In the genomic region with DNA sequence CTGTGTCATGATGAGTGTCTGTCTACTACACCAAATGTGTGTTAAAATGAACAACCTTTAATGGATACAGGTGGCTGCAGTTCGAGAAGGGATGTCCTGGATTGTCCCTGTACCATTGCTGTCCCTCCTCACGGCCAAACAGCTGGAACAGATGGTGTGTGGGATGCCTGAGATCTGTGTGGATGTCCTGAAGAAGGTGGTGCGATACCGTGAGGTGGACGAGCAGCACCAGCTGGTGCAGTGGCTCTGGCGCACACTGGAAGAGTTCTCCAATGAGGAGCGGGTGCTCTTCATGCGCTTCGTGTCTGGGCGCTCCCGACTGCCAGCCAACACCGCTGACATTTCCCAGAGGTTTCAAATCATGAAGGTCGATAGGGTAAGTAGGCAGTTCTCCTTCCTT, we compare ENCODE assay signal across 12 mouse cellular contexts. TPM values are rescaled to one million over a fixed set of nuclear protein-coding genes. Genes with fewer than 3 reads are reported as not detected.
DNase-seq lines count a peak whose midpoint lies in the region; ATAC-seq and TF ChIP-seq lines count a peak whose summit lies in the region.
"Had no signal": no experiment of that assay in that cellular context is flagged by ENCODE, and none has a peak within 500 bp of the region (broad histone marks: within the 10 kb centered on the region; RNA-seq: fewer than 3 reads in every experiment).

No protein-coding gene starts in this region.

- TF ChIP-seq POLR2A in bone marrow, adult 2 months (IDR thresholded peaks at IDR 0.05; ENCODE audit: borderline replicate concordance, control insufficient read depth, low read depth, low read length) = no peak

- DNase-seq in layer of hippocampus, adult 11-12 months (ENCODE audit: low spot score) = peak; percentile 54
- DNase-seq in layer of hippocampus, postnatal 36 days = no peak
- DNase-seq in kidney, postnatal 10 days = no peak
- DNase-seq: adrenal gland, postnatal 36 days had no signal

- H3K27ac ChIP-seq in bone marrow, adult 2 months (ENCODE audit: control insufficient read depth, insufficient read depth, low read depth, low read length, poor library complexity) = peak overlapping the region; percentile 1
- peak overlapping the region; percentile 13; the same call in 1 of the 2 replicates for H3K27ac ChIP-seq in forebrain, embryonic 16.5 days (ENCODE audit: low read length)
- peak overlapping the region; percentile 79 for H3K27ac ChIP-seq in neural tube, embryonic 13.5 days (replicated peaks)
- H3K27ac ChIP-seq in kidney, embryonic 14.5 days (ENCODE audit: low read depth, low read length) = no peak overlapping the region
- H3K27ac ChIP-seq: lung, embryonic 15.5 days; stomach, postnatal 0 days had no signal

- no peak for ATAC-seq in forebrain, embryonic 16.5 days
- ATAC-seq in neural tube, embryonic 13.5 days (ENCODE audit: low read depth) = no peak
- no peak for ATAC-seq in kidney, embryonic 14.5 days (ENCODE audit: low FRiP score, low TSS enrichment)
- no peak for ATAC-seq in granulocyte monocyte progenitor cell, adult 5-6 weeks (replicated peaks; ENCODE audit: poor library complexity, severe bottlenecking)

- WGBS in bone marrow, adult 2 months = 93% methylated on average over 13 of the region's 13 CpGs
- WGBS in forebrain, embryonic 16.5 days = 89% methylated on average over 13 of the region's 13 CpGs
- WGBS in neural tube, embryonic 13.5 days = 92% methylated on average over 13 of the region's 13 CpGs
- WGBS in kidney, embryonic 14.5 days = 92% methylated on average over 13 of the region's 13 CpGs

- no peak overlapping the region for H3K4me3 ChIP-seq in bone marrow, adult 2 months (replicated peaks; ENCODE audit: control insufficient read depth, low read depth, low read length)
- H3K4me3 ChIP-seq in forebrain, embryonic 16.5 days (replicated peaks; ENCODE audit: low read length) = no peak overlapping the region
- no peak overlapping the region for H3K4me3 ChIP-seq in neural tube, embryonic 13.5 days
- H3K4me3 ChIP-seq in kidney, embryonic 14.5 days (ENCODE audit: low read length) = no peak overlapping the region
- H3K4me3 ChIP-seq: heart, embryonic 12.5 days; lung, embryonic 15.5 days had no signal

- no peaks in the 10 kb centered on the region for H3K9me3 ChIP-seq in forebrain, embryonic 16.5 days (ENCODE audit: control insufficient read depth, low read length)
- no peaks in the 10 kb centered on the region for H3K9me3 ChIP-seq in neural tube, embryonic 13.5 days
- no peaks in the 10 kb centered on the region for H3K9me3 ChIP-seq in kidney, embryonic 14.5 days (ENCODE audit: control insufficient read depth, low read length)
- H3K9me3 ChIP-seq: heart, embryonic 12.5 days; lung, embryonic 15.5 days had no signal

- H3K4me1 ChIP-seq in bone marrow, adult 2 months (ENCODE audit: control insufficient read depth, insufficient read depth, low read length) = peaks cover 8% of the 10 kb centered on the region
- H3K4me1 ChIP-seq in forebrain, embryonic 16.5 days (replicated peaks; ENCODE audit: control insufficient read depth, insufficient read depth, low read length) = peaks cover 15% of the 10 kb centered on the region
- H3K4me1 ChIP-seq in neural tube, embryonic 13.5 days (replicated peaks) = peaks cover 27% of the 10 kb centered on the region
- no peaks in the 10 kb centered on the region for H3K4me1 ChIP-seq in kidney, embryonic 14.5 days (ENCODE audit: control insufficient read depth, insufficient read depth, low read length)
- H3K4me1 ChIP-seq: lung, embryonic 15.5 days had no signal

- H3K36me3 ChIP-seq in forebrain, embryonic 16.5 days (ENCODE audit: control insufficient read depth, insufficient read depth) = peaks cover 37% of the 10 kb centered on the region
- H3K36me3 ChIP-seq in neural tube, embryonic 13.5 days = peaks cover 89% of the 10 kb centered on the region
- H3K36me3 ChIP-seq in kidney, embryonic 14.5 days (ENCODE audit: control insufficient read depth, insufficient read depth, low read length) = peaks cover 58% of the 10 kb centered on the region

- H3K9ac ChIP-seq in forebrain, embryonic 16.5 days (replicated peaks; ENCODE audit: low read depth, low read length) = no peak overlapping the region
- H3K9ac ChIP-seq in neural tube, embryonic 13.5 days = no peak overlapping the region
- H3K9ac ChIP-seq in kidney, embryonic 14.5 days (ENCODE audit: low read depth, low read length) = no peak overlapping the region
- H3K9ac ChIP-seq: heart, embryonic 12.5 days; lung, embryonic 15.5 days had no signal

- TF ChIP-seq CTCF in bone marrow, adult 2 months (IDR thresholded peaks at IDR 0.05; ENCODE audit: control insufficient read depth, insufficient read depth, low read length) = no peak

- H3K27me3 ChIP-seq in forebrain, embryonic 16.5 days (replicated peaks; ENCODE audit: control insufficient read depth, insufficient read depth, low read length) = no peaks in the 10 kb centered on the region
- H3K27me3 ChIP-seq in neural tube, embryonic 13.5 days = no peaks in the 10 kb centered on the region
- H3K27me3 ChIP-seq in kidney, embryonic 14.5 days (ENCODE audit: control insufficient read depth, insufficient read depth, low read length) = no peaks in the 10 kb centered on the region
- H3K27me3 ChIP-seq: heart, embryonic 12.5 days; lung, embryonic 15.5 days had no signal

- no peak overlapping the region for H3K4me2 ChIP-seq in forebrain, embryonic 16.5 days (ENCODE audit: low read length)
- H3K4me2 ChIP-seq in neural tube, embryonic 13.5 days = no peak overlapping the region
- H3K4me2 ChIP-seq in kidney, embryonic 14.5 days (replicated peaks; ENCODE audit: low read depth, low read length) = no peak overlapping the region
- H3K4me2 ChIP-seq: heart, embryonic 12.5 days; lung, embryonic 15.5 days had no signal

RNA-seq across cellular contexts. Expression of a gene that starts 9.9 kb away (rescaled TPM):
- under 1 TPM; 0.28 to 0.35 TPM for total RNA-seq in layer of hippocampus, postnatal 36 days (2021)
- polyA plus RNA-seq in bone marrow, adult 2 months (2011; ENCODE audit: insufficient read depth, insufficient read length, low replicate concordance, missing spikeins) = 0.90 TPM in 1 of 2 replicates, not detected in the other
- polyA plus RNA-seq in forebrain, embryonic 16.5 days (2015; fragmentation: Nextera tagmentation; extraction: Ambion mirVana) = 1.3 and 1.8 TPM in 2 replicates
- 1.2 and 1.7 TPM in 2 replicates for polyA plus RNA-seq in neural tube, embryonic 13.5 days (2015; fragmentation: Nextera tagmentation; extraction: Ambion mirVana)
- 1.8 and 2.3 TPM in 2 replicates for polyA plus RNA-seq in kidney, embryonic 14.5 days (2014; fragmentation: Nextera tagmentation; extraction: Ambion mirVana)
- 0.60 TPM in 1 of 2 replicates, not detected in the other for total RNA-seq in granulocyte monocyte progenitor cell, adult 5-6 weeks (2014; fragmentation: Nextera tagmentation)
- 0.62 and 1.0 TPM in 2 replicates for total RNA-seq in granulocyte monocyte progenitor cell, adult 5-6 weeks (2017)
